Mouse (Mus musculus): ENCODE data around the gene Fsd2. TPM values are rescaled to one million over a fixed set of nuclear protein-coding genes. Genes with fewer than 3 reads are reported as not detected.

The Fsd2 gene
- polyA plus RNA-seq, 1 experiment from 2014 or later, result 0.12 TPM

GRCm38 (mm10) chr7:81571108-81571940, 4.6 kb upstream of the Fsd2 start, which contains the start of gene Whamm:
Gene Whamm (plus strand): TSS chr7:81571266.
- Histone ChIP-seq H3K9ac (peak within 1 kb of the TSS; percentile 84), H3K9me3 (no peaks in the 10 kb centered on the region), H3K27ac (replicated peaks) (peak within 1 kb of the TSS; percentile 92), H3K4me2 (peak within 1 kb of the TSS; percentile 65), H3K4me3 (peak within 1 kb of the TSS; percentile 69), H3K4me1 (replicated peaks) (peaks cover 25% of the 10 kb centered on the region), H3K36me3 (peaks cover 6% of the 10 kb centered on the region; the same call in 1 of the 2 replicates), H3K27me3 (no peaks in the 10 kb centered on the region)
- WGBS, result under 1% methylated on average over 74 of the region's 96 CpGs
- peak; percentile 100 for ATAC-seq (ENCODE audit: low FRiP score, low read depth)

- H3K9ac ChIP-seq, result no peak overlapping the region
- peak overlapping the region; percentile 69 for H3K4me3 ChIP-seq
- WGBS, result 5% methylated on average over 5 of the region's 5 CpGs
- H3K27ac ChIP-seq (replicated peaks), result peak overlapping the region; percentile 92; the same call in 1 of the 2 replicates
- ATAC-seq (ENCODE audit: low FRiP score, low read depth), result no peak
- H3K27me3 ChIP-seq, result no peaks in the 10 kb centered on the region
- H3K4me1 ChIP-seq (replicated peaks), result peaks cover 25% of the 10 kb centered on the region
- H3K36me3 ChIP-seq, result peaks cover 2% of the 10 kb centered on the region; the same call in 1 of the 2 replicates
- no peaks in the 10 kb centered on the region for H3K9me3 ChIP-seq
- H3K4me2 ChIP-seq, result peak overlapping the region; percentile 65
Observed at GRCm38 (mm10) chr7:81570752-81571107, 4.0 kb upstream of the Fsd2 start.

GRCm38 (mm10) chr7:81570271-81570670, 3.5 kb upstream of the Fsd2 start:
- Histone ChIP-seq H3K27ac (replicated peaks) (no peak overlapping the region), H3K27me3 (no peaks in the 10 kb centered on the region), H3K36me3 (no peaks in the 10 kb centered on the region), H3K4me1 (replicated peaks) (peaks cover 25% of the 10 kb centered on the region), H3K4me3 (no peak overlapping the region), H3K9ac (no peak overlapping the region), H3K9me3 (no peaks in the 10 kb centered on the region), H3K4me2 (no peak overlapping the region; the same call in 1 of the 2 replicates)
- 89% methylated on average over 3 of the region's 3 CpGs for WGBS
- no peak for ATAC-seq (ENCODE audit: low FRiP score, low read depth)

DNA sequence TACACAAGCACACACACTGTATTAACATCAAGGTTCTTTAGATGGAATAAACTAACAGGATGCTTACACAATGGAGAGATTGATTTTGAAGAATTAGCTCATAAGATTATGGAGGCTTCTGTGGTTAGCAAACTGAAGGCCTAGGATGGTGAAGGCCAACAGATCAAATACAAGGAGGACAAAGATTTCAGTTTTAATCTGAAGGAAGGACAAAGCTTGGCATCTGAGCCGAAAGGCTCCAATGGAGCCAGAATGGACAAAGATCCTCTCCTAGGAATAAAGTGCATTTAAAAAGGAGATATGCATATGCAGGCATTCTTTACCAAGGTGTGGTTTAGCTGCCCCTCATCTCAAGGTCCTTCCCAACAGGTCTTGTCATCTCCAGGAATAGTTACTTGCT, 3.1 kb upstream of the Fsd2 start:
- peaks cover 25% of the 10 kb centered on the region for H3K4me1 ChIP-seq (replicated peaks)
- H3K27me3 ChIP-seq, result no peaks in the 10 kb centered on the region
- no peak overlapping the region for H3K9ac ChIP-seq
- no peak for ATAC-seq (ENCODE audit: low FRiP score, low read depth)
- H3K4me2 ChIP-seq, result no peak overlapping the region
- H3K4me3 ChIP-seq, result no peak overlapping the region
- no peaks in the 10 kb centered on the region for H3K9me3 ChIP-seq
- WGBS, result 97% methylated on average over 1 of the region's 1 CpGs
- H3K27ac ChIP-seq (replicated peaks), result no peak overlapping the region
- no peaks in the 10 kb centered on the region for H3K36me3 ChIP-seq

DNA sequence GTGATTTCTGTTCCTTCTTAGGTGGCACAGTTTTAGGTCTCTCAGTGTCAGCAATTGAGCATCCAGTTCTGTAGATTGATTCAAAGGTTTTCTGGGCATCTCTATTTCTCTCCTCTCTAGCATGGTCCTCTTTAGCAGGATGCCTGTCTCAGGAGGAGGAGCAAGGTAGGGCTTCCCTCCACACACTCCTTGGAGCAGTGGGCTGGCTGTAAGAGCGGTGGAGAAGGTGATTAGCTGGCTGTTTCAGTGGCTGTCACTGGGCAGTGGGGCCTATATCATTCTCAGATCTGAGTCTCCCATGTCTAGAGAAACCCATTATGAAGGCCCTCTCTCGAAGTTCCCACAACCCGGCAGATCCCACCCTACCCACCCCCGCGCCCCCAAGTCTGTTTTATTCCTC, 652 bp upstream of the Fsd2 start:
- 96% methylated on average over 5 of the region's 5 CpGs for WGBS
- Histone ChIP-seq H3K9ac (no peak overlapping the region), H3K36me3 (no peaks in the 10 kb centered on the region), H3K4me1 (replicated peaks) (peaks cover 10% of the 10 kb centered on the region), H3K27me3 (no peaks in the 10 kb centered on the region), H3K4me2 (no peak overlapping the region), H3K9me3 (no peaks in the 10 kb centered on the region), H3K4me3 (no peak overlapping the region), H3K27ac (replicated peaks) (no peak overlapping the region)
- no peak for ATAC-seq (ENCODE audit: low FRiP score, low read depth)

DNA sequence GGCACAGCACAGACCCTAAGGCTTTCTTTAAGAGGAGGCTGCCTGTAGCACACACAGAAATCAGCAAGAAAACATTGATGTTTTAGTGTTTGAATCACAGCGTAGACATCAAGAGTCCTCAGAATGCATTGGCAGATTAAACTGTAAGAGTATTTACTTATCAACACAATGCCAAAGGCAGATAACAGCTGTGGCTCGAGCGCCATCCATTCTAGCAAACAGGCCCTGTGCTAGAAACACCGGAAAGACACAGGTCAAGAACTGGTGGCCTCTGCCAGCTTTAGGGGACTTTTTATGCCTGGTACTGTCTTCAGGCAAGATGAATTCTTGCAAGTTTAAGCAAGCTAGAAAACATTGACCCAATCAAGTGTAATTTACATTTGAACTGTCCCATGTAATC, 412 bp downstream of the Fsd2 start:
- no peaks in the 10 kb centered on the region for H3K36me3 ChIP-seq
- no peak overlapping the region for H3K9ac ChIP-seq
- no peaks in the 10 kb centered on the region for H3K9me3 ChIP-seq
- H3K4me1 ChIP-seq (replicated peaks), result peaks cover 5% of the 10 kb centered on the region
- WGBS, result 80% methylated on average over 4 of the region's 4 CpGs
- no peak overlapping the region for H3K4me2 ChIP-seq
- no peak overlapping the region for H3K27ac ChIP-seq (replicated peaks)
- ATAC-seq (ENCODE audit: low FRiP score, low read depth), result no peak
- H3K4me3 ChIP-seq, result no peak overlapping the region
- no peaks in the 10 kb centered on the region for H3K27me3 ChIP-seq

GRCm38 (mm10) chr7:81565381-81566055, 1.2 kb downstream of the Fsd2 start:
- no peak for ATAC-seq (ENCODE audit: low FRiP score, low read depth)

DNA sequence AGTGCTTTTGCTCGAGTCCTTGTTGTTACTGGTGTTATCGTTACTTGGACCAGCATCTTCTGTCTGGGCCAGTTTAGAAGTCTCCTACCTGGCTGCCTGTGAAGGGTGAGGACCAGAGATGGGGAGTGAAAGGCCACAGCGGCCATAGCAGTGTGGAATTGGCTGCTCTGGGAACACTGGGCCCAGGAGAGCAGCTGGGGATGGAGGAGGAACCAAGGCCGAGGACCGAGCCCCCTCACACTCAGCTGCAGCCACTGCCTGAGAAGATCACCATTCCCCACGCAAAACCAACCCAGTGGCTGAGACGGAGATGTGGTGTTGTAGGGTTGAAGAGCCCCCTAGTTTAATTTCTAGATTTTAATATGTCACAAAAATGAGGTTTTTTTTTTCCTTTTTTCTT, 2.0 kb downstream of the Fsd2 start:
- Histone ChIP-seq H3K9ac (no peak overlapping the region), H3K36me3 (no peaks in the 10 kb centered on the region), H3K27ac (replicated peaks) (no peak overlapping the region), H3K4me2 (no peak overlapping the region), H3K27me3 (no peaks in the 10 kb centered on the region), H3K4me1 (replicated peaks) (0 out of 2 replicates have a peak, but pooled peaks cover 10% of the 10 kb centered on the region), H3K9me3 (no peaks in the 10 kb centered on the region), H3K4me3 (no peak overlapping the region)
- 73% methylated on average over 7 of the region's 7 CpGs for WGBS
- ATAC-seq (ENCODE audit: low FRiP score, low read depth), result no peak

More at GRCm38 (mm10) chr7:81565381-81566055, 1.2 kb downstream of the Fsd2 start:
- no peaks in the 10 kb centered on the region for H3K36me3 ChIP-seq
- no peak overlapping the region for H3K4me3 ChIP-seq
- H3K4me2 ChIP-seq, result no peak overlapping the region
- 55% methylated on average over 7 of the region's 7 CpGs for WGBS
- H3K4me1 ChIP-seq (replicated peaks), result peaks cover 7% of the 10 kb centered on the region; the same call in 1 of the 2 replicates
- H3K27me3 ChIP-seq, result no peaks in the 10 kb centered on the region
- no peak overlapping the region for H3K9ac ChIP-seq
- 0 out of 2 replicates have a peak overlapping the region, but pooled peaks have one; percentile 47 for H3K27ac ChIP-seq (replicated peaks)
- H3K9me3 ChIP-seq, result no peaks in the 10 kb centered on the region

GRCm38 (mm10) chr7:81563506-81564015, 3.2 kb downstream of the Fsd2 start:
- no peaks in the 10 kb centered on the region for H3K9me3 ChIP-seq
- no peak for ATAC-seq (ENCODE audit: low FRiP score, low read depth)
- H3K9ac ChIP-seq, result no peak overlapping the region
- no peaks in the 10 kb centered on the region for H3K36me3 ChIP-seq
- H3K4me1 ChIP-seq (replicated peaks), result 0 out of 2 replicates have a peak, but pooled peaks cover 10% of the 10 kb centered on the region
- H3K27ac ChIP-seq (replicated peaks), result no peak overlapping the region
- no peak overlapping the region for H3K4me3 ChIP-seq
- no peaks in the 10 kb centered on the region for H3K27me3 ChIP-seq
- 91% methylated on average over 4 of the region's 4 CpGs for WGBS
- no peak overlapping the region for H3K4me2 ChIP-seq

DNA sequence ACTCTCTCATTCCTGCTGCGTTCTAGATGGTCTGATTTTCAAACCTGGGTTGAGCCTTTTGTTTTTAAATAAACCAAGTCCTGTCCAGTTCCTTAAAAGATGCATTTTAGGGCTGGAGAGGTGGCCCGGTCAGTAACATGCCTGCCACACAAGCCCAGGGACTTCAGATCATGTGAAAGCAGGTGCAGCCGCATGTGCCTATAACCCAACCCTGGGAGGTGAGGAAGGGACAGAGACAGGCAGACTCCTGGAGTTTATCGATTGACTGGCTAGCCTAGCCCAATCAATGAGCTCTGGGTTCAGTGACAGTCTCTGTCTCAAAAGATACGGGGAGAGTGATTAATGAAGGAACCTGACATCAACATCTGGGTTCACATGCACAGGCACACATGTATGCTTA, 5.5 kb downstream of the Fsd2 start:
- Histone ChIP-seq H3K4me1 (replicated peaks) (0 out of 2 replicates have a peak, but pooled peaks cover 10% of the 10 kb centered on the region), H3K9me3 (no peaks in the 10 kb centered on the region), H3K9ac (no peak overlapping the region), H3K36me3 (no peaks in the 10 kb centered on the region), H3K27me3 (no peaks in the 10 kb centered on the region), H3K27ac (replicated peaks) (0 out of 2 replicates have a peak overlapping the region, but pooled peaks have one; percentile 38), H3K4me3 (no peak overlapping the region), H3K4me2 (no peak overlapping the region)
- 79% methylated on average over 5 of the region's 5 CpGs for WGBS
- ATAC-seq (ENCODE audit: low FRiP score, low read depth), result no peak

DNA sequence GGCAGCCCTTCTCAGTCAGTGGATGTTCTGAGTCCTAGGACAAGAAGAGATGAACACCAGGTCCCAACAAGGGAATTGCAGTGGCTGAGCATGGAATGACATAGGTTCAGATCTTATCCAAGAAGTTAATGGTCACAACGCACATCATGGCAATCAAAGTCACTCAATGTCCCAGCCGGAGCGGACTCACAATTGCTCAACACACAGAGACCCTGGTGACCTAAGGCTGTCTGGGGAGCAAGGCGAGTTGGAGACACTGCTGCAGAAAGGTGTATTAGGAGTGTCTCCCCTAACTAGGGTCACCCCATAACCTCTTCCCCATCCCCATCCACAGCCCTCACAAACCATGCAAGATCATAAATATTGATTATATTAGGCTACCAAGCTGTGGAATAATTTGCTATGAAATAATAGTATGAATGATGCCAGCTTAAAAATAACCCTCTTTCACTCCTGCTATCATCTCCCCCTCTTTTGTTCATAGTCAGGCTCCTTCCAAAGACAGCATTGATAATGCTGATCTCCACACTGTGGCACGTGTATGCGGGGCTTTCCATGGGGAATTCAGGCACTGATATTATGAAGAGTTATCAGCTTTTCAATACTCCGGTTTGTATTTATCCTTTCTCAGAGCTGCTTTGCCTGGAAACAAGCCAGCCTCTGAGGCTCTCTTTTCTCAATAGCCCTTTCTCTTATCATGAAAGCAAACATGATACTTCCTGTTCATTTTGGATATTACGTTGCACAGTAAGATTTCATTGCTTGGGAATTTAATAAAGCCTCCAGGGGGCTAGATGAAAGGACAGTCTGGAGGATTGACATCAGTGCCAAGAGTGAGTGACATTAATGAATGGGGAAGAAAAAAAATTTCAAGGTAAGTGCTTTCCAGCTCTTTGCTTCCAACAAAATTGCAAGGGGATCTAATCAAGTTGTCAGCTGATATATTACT, 6.4 kb downstream of the Fsd2 start:
- WGBS, result 61% methylated on average over 8 of the region's 8 CpGs
- Histone ChIP-seq H3K4me1 (replicated peaks) (0 out of 2 replicates have a peak, but pooled peaks cover 10% of the 10 kb centered on the region), H3K36me3 (no peaks in the 10 kb centered on the region), H3K4me3 (no peak overlapping the region), H3K4me2 (no peak overlapping the region), H3K27ac (replicated peaks) (0 out of 2 replicates have a peak overlapping the region, but pooled peaks have one; percentile 38), H3K27me3 (no peaks in the 10 kb centered on the region), H3K9me3 (no peaks in the 10 kb centered on the region), H3K9ac (no peak overlapping the region)
- no peak for ATAC-seq (ENCODE audit: low FRiP score, low read depth)

All from hindbrain, embryonic 15.5 days (tissue).